Mouse (Mus musculus) left cerebral cortex, postnatal 10 days (tissue): ENCODE results near the gene Ddx28. TPM values are rescaled to one million over a fixed set of nuclear protein-coding genes. Genes with fewer than 3 reads are reported as not detected.

ENCODE experiments used
- DNase-seq, 2 experiments: peaks; one replicate each; pipeline ENCODE4 v3.0.0; 2021 to 2022; ENCODE audit warnings: low spot score in 2 of 2, mixed read lengths in 1 of 2; ENCODE audit errors: extremely low spot score in 1 of 2
- intact Hi-C: fragments of 180-260 bp; cut with DNase I; formaldehyde crosslinking; loops from one replicate; pipeline ENCODE4 v1.15.1; 2025
- total RNA-seq, 2 experiments: library from RNA; stranded (reverse); gene quantifications; 2 replicates each; pipeline ENCODE4 v1.2.3; 2021

Ddx28 gene
- total RNA-seq, 2 experiments from 2014 or later = 14.3 to 15.2 TPM

GRCm38 (mm10) chr8:105979325-105979724 is 32.4 kb downstream of the Ddx28 start, which contains the start of gene Dpep3:
TSS of gene Dpep3 (minus strand) at chr8:105979429.
- DNase-seq = no peak
- intact Hi-C loops = no loop called here

- no peak for DNase-seq
- intact Hi-C loops = no loop called here
Observed at GRCm38 (mm10) chr8:105975363-105975762, 36.3 kb downstream of the Ddx28 start.

- intact Hi-C loops = no loop called here
- no peak for DNase-seq
Observed at GRCm38 (mm10) chr8:105971019-105971720, 40.5 kb downstream of the Ddx28 start.

- DNase-seq = no peak
- intact Hi-C loops = no loop called here
Observed at GRCm38 (mm10) chr8:105969367-105969766, 42.3 kb downstream of the Ddx28 start.

- DNase-seq = peak in 1 of 2 experiments; percentile 50
Observed at GRCm38 (mm10) chr8:105966692-105967311, 44.9 kb downstream of the Ddx28 start.

GRCm38 (mm10) chr8:105965905-105966341 is 45.8 kb downstream of the Ddx28 start, which contains the start of gene Slc12a4:
TSS of gene Slc12a4 (minus strand) at chr8:105966097.
- intact Hi-C loops = no loop called here

More at GRCm38 (mm10) chr8:105966692-105967311, 44.9 kb downstream of the Ddx28 start:
- intact Hi-C loops = no loop called here

GRCm38 (mm10) chr8:105965266-105965904 is 46.3 kb downstream of the Ddx28 start:
- intact Hi-C loops = no loop called here
- peak in 1 of 2 experiments; percentile 74 for DNase-seq

More at GRCm38 (mm10) chr8:105965905-105966341, 45.8 kb downstream of the Ddx28 start, which contains the start of gene Slc12a4:
- peak in 1 of 2 experiments; percentile 89 for DNase-seq

- DNase-seq = no peak
- intact Hi-C loops = no loop called here
Observed at GRCm38 (mm10) chr8:105964506-105965265, 47.0 kb downstream of the Ddx28 start.

- intact Hi-C loops = no loop called here
- DNase-seq = no peak
Observed at GRCm38 (mm10) chr8:105961536-105961935, 50.1 kb downstream of the Ddx28 start.

- intact Hi-C loops = no loop called here
Observed at GRCm38 (mm10) chr8:105961101-105961500, 50.6 kb downstream of the Ddx28 start.

More at GRCm38 (mm10) chr8:105961101-105961500, 50.6 kb downstream of the Ddx28 start:
- no peak for DNase-seq

Other genes with a start within 250 kb of the Ddx28 start
- 10 to 100 TPM; 23.0 to 23.7 TPM for gene Ranbp10, start 184.5 kb downstream of the Ddx28 start, total RNA-seq
- gene Tsnaxip1, start 184.2 kb downstream of the Ddx28 start, total RNA-seq = not detected
- 10 to 100 TPM; 23.7 to 26.0 TPM for gene Cenpt, start 158.6 kb downstream of the Ddx28 start, total RNA-seq
- 10 to 100 TPM; 33.2 to 34.9 TPM for gene Thap11, start 156.8 kb downstream of the Ddx28 start, total RNA-seq
- 10 to 100 TPM; 28.7 to 38.1 TPM for gene Nutf2, start 151.3 kb downstream of the Ddx28 start, total RNA-seq
- gene Edc4, start 131.0 kb downstream of the Ddx28 start, total RNA-seq = 10 to 100 TPM; 62.7 to 66.5 TPM
- under 1 TPM in 1 of 2 experiments, not detected in 1; 0.97 TPM for gene Nrn1l, start 118.3 kb downstream of the Ddx28 start, total RNA-seq
- 1 to 10 TPM; 7.9 to 8.8 TPM for gene Pskh1, start 111.4 kb downstream of the Ddx28 start, total RNA-seq
- 1 to 10 TPM in 1 of 2 experiments, under 1 TPM in 1; 0.90 to 1.5 TPM for gene Ctrl, start 78.0 kb downstream of the Ddx28 start, total RNA-seq
- 10 to 100 TPM; 74.6 to 80.0 TPM for gene Psmb10, start 73.4 kb downstream of the Ddx28 start, total RNA-seq
- gene Lcat, start 68.5 kb downstream of the Ddx28 start, total RNA-seq = 10 to 100 TPM; 13.0 to 14.1 TPM
- 10 to 100 TPM; 20.4 to 20.9 TPM for gene Slc12a4, start 45.8 kb downstream of the Ddx28 start, total RNA-seq
- not detected for gene Dpep3, start 32.5 kb downstream of the Ddx28 start, total RNA-seq
- 10 to 100 TPM; 18.9 to 20.9 TPM for gene Dus2, start 20.5 kb downstream of the Ddx28 start, total RNA-seq
- not detected for gene Dpep2nb, start 5.9 kb downstream of the Ddx28 start, total RNA-seq
- gene Nfatc3, start 47.0 kb upstream of the Ddx28 start, total RNA-seq = 10 to 100 TPM; 10.9 to 12.1 TPM
- not detected for gene Esrp2, start 125.1 kb upstream of the Ddx28 start, total RNA-seq
- gene Pla2g15, start 138.5 kb upstream of the Ddx28 start, total RNA-seq = 10 to 100 TPM; 24.6 to 25.3 TPM
- 10 to 100 TPM; 28.5 to 29.2 TPM for gene Slc7a6, start 157.0 kb upstream of the Ddx28 start, total RNA-seq
- 10 to 100 TPM; 28.8 to 30.4 TPM for gene Slc7a6os, start 199.1 kb upstream of the Ddx28 start, total RNA-seq
- gene Prmt7, start 199.1 kb upstream of the Ddx28 start, total RNA-seq = 10 to 100 TPM; 42.5 to 43.2 TPM